Mouse (Mus musculus): ENCODE data around the gene Otop2.
A peak's percentile ranks its signal among the peaks of the same experiment; 100 is the strongest.

Otop2 gene

DNA sequence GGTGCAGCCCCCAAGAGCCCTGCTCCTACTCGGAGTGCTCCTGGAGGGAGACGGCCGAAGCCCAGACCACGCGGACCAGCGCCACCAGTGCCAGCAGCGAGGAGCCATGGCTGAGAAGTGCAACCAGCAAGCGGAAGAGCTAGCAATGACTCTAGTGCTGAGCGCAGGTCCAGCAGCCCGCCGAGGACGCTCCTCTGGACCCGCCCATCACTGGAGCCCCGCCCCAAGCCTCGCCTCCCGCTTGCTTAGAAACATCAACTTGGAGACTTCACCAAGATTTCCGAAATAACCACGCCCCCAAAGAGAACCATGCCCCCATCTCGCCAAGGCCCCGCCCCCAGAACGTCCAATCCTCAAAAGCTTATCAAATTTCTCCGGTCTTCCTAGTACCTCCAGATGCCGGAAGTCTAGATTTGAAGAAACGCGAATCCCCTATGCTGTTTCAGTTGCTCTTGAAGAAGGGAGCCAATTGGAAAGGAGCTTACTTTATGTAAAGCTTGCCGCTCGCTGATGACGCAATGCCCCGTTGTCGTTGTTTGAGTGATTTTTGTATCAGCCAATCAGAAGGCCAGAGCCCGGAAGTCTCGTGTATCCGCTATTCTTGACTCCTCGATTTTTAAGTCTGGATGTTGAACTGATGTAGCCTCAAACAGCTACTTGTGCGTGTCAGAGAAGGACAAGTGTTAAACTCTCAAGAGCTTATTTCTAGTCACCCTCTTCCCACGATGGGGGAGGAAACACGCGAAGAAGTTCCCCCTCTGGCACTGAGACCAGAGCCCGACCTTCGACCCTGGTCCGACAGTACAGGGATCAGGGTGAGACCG lies 30.0 kb upstream of the Otop2 start, which contains the start of gene Fdxr:
Gene Fdxr, minus strand, starts transcription at position 271 of the 824 bp plus-strand sequence.
- DNase-seq = peak; percentile 98 to 99

GRCm38 (mm10) chr11:115277604-115277975 lies 29.4 kb upstream of the Otop2 start:
- no peak for DNase-seq

- no peak for DNase-seq
Measured at GRCm38 (mm10) chr11:115278176-115278575, 28.8 kb upstream of the Otop2 start.

DNA sequence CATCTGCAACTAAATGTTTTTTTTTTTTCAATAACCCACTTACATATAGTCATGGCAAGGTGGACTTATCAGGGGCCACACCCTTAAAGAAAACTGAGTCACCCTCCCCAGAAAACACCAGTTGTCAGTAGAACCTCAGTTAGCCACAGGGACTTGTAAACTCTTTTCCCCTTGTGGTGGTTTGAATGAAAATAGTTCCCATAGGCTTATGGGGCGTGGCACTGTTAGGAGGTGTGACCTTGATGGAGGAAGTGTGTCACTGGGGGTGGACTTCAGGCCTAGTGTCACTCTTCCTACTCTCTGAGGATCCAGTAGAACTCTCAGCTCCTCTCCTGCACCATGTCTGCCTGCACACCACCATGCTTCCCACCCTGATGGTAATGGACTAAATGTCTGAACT lies 27.2 kb upstream of the Otop2 start:
- no peak for DNase-seq

DNA sequence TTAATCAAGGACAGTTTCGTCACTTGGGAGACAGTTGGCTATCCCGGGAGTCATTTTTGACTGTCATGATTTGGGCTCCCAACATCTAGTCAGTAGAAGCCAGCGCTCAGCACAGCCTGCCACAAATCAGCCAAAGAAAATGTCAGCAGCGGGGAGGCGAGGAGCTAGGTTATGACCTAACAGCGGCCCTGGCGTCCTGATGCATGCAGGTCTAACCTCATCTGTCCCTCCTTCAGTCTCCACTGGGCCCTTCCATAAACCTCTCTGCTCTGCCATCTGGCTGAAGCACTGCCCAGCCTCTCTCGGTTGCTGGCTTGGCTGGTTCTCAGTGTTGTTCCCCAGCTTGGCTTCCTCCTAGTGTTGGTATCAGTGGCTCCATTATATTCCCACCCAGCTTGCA lies 24.7 kb upstream of the Otop2 start:
- DNase-seq = no peak

DNA sequence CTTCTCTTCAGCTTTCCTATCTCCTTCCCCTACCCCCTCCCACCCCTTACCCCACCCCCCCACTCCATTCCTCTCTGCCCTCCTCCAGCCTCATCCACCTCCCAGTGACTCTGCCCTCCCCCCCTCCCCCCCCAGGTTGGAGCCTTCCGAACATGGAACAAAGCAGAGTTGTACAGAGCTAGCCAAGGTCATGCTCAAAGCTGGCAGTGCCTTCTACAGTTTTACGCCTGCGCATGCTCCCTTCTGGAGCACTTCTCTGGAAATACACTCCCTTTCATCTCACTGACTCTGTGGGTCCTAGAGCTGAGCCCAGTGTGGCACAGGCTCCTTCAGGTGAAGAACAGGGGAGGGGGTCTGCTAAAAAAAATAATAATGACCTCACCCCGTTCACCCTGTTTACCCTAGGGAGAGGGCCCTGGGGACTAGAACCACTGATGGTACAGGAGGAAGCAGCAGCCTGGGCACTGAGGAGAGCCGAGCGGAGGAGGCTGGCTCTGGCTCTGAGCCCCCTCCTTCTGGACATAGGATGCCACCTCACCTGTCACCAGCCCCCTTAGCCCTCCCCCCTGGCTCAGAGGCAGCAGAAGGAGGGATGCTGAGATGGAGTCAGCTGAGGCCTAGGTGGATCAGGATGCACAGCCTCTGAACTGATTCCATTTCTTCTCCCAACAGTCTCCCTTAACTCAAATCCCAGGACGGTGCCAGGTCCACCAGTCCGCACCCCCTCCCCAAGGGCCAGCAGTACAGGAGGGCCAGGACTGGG lies 24.1 kb upstream of the Otop2 start:
- no peak for DNase-seq

GRCm38 (mm10) chr11:115283486-115283765 lies 23.5 kb upstream of the Otop2 start:
- DNase-seq = no peak

GRCm38 (mm10) chr11:115283891-115284620 lies 22.9 kb upstream of the Otop2 start:
- DNase-seq = no peak

- DNase-seq = no peak
Measured at GRCm38 (mm10) chr11:115285282-115285681, 21.7 kb upstream of the Otop2 start.

- DNase-seq = no peak
Measured at GRCm38 (mm10) chr11:115286201-115286993, 20.6 kb upstream of the Otop2 start.

DNA sequence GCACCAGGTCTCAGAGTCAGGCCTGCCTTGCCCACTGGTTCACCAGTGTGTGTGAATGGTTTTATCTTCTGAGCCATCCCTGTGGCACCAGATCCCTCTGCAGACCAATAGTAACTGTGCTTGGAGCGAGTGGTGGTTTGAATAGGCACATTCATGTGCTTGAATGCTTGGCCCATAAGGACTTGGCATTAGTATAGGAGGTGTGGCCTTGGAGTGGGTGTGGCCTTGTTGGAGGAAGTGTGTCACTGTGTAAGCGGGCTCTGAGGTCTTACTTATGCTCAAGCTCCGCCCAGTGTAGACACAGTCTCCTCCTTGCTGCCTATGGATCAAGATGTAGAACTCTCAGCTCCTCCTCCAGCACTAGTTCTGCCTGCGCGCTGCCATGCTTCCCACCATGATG lies 19.6 kb upstream of the Otop2 start:
- DNase-seq = no peak

- DNase-seq = no peak
Measured at GRCm38 (mm10) chr11:115288305-115288704, 18.7 kb upstream of the Otop2 start.

GRCm38 (mm10) chr11:115289885-115290284 lies 17.1 kb upstream of the Otop2 start:
- DNase-seq = no peak

GRCm38 (mm10) chr11:115290314-115290713 lies 16.6 kb upstream of the Otop2 start:
- DNase-seq = no peak

GRCm38 (mm10) chr11:115290919-115291318 lies 16.0 kb upstream of the Otop2 start:
- no peak for DNase-seq

DNA sequence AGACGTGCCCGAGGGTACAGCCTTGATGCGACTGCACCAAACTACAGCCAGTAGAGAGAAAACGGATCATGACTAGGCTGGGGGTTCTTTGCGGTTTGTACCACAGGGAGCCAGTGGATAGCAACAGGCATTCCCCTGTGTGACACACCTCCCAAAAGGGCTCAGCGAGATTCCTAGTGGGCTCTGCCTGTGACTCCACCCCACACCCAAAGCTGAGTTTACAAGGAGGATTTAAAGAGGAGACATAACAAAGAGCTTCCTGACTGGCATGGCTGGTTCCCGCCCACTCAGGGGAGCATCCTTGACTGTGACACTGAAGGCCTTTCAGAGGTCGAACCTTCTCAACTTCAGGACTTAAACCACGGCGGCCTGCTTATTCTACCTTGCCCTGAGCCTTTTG lies 15.5 kb upstream of the Otop2 start:
- no peak for DNase-seq

DNA sequence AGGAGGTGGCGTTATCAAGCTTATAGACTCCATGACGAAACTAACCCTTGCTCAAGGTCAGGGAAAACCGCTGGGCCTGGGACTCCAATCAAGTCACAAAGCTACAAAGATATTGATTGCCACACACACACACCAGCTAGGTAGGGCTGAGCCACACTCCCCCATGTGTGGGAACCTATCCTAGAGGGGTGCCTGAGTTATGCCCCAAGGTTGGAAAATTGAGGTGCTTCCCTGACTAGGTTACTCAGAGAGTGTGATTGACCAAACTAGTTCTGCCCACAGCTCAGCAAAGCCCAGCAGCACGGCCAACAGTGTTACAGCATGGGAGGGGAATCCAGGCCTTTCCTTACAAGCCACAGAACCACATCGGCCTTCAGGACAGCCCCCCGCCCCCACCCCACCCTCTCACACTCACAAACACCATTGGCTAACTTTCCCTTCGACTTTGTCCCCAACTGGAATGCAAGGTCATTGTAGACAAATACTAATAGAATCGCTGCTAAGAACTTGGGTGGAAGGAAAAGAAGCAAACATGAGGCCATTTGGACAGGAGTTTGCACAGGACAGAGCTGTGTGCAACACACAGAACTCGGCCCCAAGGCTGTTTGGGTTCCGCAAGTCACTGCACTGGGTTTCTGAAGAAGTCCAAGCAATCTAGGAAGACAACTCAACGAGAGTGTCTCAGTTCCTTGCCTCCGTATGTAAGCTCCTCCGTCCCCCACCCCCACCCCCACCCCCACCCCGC lies 14.2 kb upstream of the Otop2 start:
- DNase-seq = no peak

DNA sequence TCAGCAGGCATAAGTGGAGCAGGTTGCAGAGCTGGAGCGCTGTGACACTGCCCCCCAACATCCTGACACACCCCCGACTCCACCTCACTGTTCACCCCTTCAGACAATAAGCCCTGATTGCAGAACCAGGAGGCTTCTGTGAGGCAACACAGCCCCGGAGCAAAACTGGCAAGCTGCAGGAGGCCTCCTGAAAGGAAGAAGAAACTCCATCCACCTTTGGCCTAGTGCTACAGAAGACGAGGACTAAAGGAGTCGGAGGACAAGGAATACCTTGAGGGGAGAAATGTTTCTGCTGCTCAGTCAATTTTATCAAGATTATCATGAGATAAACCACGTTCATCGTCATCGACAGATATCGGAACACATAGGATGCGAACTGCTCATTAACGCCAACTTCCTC lies 11.0 kb upstream of the Otop2 start:
- no peak for DNase-seq

DNA sequence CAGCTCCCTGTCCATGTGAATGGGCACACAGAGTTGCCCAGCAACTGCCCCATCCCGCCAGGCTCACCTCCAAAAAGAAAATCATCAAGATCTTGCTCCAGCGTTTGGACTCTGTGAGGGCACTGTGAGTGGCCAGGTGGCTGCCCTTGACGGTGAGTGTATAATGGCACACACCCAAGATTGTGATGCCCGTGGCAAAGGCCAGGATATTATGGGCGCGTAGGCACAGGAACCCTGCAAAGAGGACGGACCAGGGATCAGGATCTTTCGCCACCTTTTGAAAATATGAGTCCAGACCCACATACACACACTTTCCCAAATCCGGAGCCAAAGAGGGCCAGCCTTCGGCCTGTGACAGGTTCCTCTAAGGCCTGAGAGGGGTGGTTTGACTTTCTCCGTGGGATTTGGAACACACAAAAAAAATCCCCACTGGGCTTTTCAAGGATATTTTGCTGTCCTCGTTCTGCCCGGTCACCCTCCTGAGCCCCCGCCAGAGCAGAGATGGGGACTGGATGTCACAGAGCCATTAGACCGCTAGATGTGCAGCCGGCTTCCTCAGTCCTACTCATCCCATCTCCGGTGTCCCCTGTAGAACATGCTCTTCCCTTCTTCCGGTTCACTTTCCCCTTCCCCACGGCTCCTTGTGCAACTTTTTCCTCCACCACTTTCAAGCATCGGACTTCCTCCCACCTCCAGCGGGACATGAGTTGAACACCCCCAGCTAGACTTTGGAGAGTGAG lies 10.3 kb upstream of the Otop2 start:
- no peak for DNase-seq

DNA sequence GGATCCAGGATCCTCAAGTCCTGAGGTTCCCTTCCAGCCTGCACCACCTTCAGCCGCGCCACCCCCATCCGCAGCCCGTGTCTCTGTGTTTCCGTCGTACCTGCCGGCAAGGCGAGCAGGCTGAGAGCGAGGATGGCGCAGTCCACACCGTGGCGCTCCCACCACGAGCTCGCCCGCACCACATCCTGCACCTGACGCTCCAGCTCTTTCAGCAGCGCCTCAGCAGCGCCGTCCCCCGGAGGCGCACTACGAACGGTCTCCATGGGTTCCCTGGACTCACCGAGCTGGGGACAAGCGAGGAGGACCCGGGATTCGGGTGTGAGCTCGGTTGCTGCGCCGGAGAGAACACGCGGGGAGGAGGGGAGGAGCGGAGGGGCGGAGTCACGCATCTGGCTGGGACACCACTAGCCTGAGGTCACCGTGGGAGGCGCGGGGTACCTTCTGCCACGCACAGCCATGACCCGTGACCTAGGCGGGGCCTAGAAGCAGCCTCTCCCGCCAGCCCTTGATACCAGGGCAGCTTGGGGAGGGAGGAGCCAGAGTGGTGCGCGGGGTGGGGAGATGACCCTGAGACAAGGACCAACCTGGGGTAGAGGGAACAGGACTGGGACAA lies 9.6 kb upstream of the Otop2 start, which contains the start of gene Fads6:
Gene Fads6, minus strand, starts transcription at position 450 of the 613 bp plus-strand sequence.
- peak; percentile 47 to 50 for DNase-seq

DNA sequence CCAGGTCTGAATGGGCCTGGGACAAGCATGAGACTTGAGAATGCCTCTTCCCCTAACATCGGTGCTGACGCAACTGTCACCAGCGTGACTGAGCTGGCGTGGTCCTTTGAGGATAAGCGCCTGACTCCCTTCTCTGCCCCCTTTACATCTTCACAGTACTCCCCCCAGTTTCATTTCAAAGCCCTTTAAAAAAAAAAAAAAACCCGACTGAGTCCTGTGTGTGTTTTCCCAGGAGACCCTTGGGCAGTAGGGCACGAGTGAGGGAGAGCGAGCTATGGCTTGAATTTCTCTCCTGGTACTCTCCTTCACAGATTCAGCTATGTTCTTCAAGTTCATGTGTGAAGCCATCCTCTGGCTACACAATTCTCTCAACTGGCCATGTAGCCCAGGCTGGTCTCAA lies 8.8 kb upstream of the Otop2 start:
- no peak for DNase-seq

All from B cell, adult 2 months (primary cell).